Mouse (Mus musculus) cerebellum, adult 8-10 months (tissue): Measurements from ENCODE around the gene Ptov1.
A peak's percentile ranks its signal among the peaks of the same experiment; 100 is the strongest.

Experiments used
- DNase-seq: peaks from one replicate; pipeline ENCODE4 v3.0.0; 2022

Ptov1 gene

GRCm38 (mm10) chr7:44856265-44856916, 13.2 kb downstream of the Ptov1 start:
- DNase-seq = no peak

GRCm38 (mm10) chr7:44855036-44855435, 14.6 kb downstream of the Ptov1 start:
- DNase-seq = no peak

GRCm38 (mm10) chr7:44854356-44855031, 15.1 kb downstream of the Ptov1 start:
- DNase-seq = peak; percentile 82

- no peak for DNase-seq
These were observed 15.8 kb downstream of the Ptov1 start for GRCm38 (mm10) chr7:44853596-44854355.

- no peak for DNase-seq
These were observed 16.5 kb downstream of the Ptov1 start for GRCm38 (mm10) chr7:44853065-44853464.

GRCm38 (mm10) chr7:44852259-44853027, 17.1 kb downstream of the Ptov1 start:
- no peak for DNase-seq

GRCm38 (mm10) chr7:44851625-44852234, 17.9 kb downstream of the Ptov1 start:
- DNase-seq = no peak

GRCm38 (mm10) chr7:44850789-44851624, 18.6 kb downstream of the Ptov1 start:
- peak; percentile 35 for DNase-seq

- no peak for DNase-seq
These were observed 19.4 kb downstream of the Ptov1 start for GRCm38 (mm10) chr7:44850146-44850545.

GRCm38 (mm10) chr7:44849416-44850111, 20.0 kb downstream of the Ptov1 start:
- DNase-seq = peak; percentile 88

- DNase-seq = peak; percentile 100
These were observed 20.8 kb downstream of the Ptov1 start, which contains the start of the genes Akt1s1 and Tbc1d17 for GRCm38 (mm10) chr7:44848561-44849415. Gene Akt1s1 (plus strand): TSS chr7:44848991. Gene Tbc1d17 (minus strand): TSS chr7:44849079.

GRCm38 (mm10) chr7:44847772-44848171, 21.8 kb downstream of the Ptov1 start:
- DNase-seq = peak; percentile 38

GRCm38 (mm10) chr7:44846804-44847203, 22.8 kb downstream of the Ptov1 start:
- peak; percentile 39 for DNase-seq

GRCm38 (mm10) chr7:44845006-44845405, 24.6 kb downstream of the Ptov1 start:
- DNase-seq = no peak

GRCm38 (mm10) chr7:44841825-44842463, 27.6 kb downstream of the Ptov1 start:
- no peak for DNase-seq

GRCm38 (mm10) chr7:44840426-44840825, 29.2 kb downstream of the Ptov1 start:
- DNase-seq = no peak

- no peak for DNase-seq
These were observed 29.9 kb downstream of the Ptov1 start for GRCm38 (mm10) chr7:44839491-44840191.

- DNase-seq = no peak
These were observed 30.5 kb downstream of the Ptov1 start for GRCm38 (mm10) chr7:44839171-44839490.

GRCm38 (mm10) chr7:44838073-44838472, 31.5 kb downstream of the Ptov1 start:
- no peak for DNase-seq
